Mouse (Mus musculus): ENCODE results near the gene Inka1.

DNA sequence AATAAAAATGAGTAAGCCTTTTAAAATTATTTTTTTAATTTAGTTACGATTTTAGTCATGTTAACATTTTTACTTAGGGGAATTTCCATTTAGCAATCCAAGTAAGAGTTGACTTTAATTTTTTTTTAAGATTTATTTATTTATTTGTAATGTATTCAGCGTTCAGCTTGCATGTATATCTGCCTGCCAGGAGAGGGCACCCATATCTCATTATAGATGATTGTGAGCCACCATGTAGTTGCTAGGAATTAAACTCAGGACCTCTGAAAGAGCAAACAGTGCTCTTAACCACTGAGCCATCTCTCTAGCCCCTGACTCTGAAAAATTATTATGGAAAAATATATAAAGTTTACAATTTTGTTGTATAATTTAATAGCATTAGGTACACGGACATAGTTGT lies 40.9 kb upstream of the Inka1 start:
- TF ChIP-seq CTCF (IDR thresholded peaks at IDR 0.05; ENCODE audit: extremely low read depth, insufficient read depth, low read length), result no peak
- no peak for TF ChIP-seq POLR2A (IDR thresholded peaks at IDR 0.05; ENCODE audit: extremely low read depth, insufficient read depth, low read length)

Data from cortical plate, adult 2 months (tissue).